Mouse (Mus musculus) liver, embryonic 16.5 days (tissue): ENCODE results near the gene Hist1h2bc. TPM values are rescaled to one million over a fixed set of nuclear protein-coding genes. Genes with fewer than 3 reads are reported as not detected.

Experiments
- ATAC-seq: fragments of 200-750 bp; cut with Nextera tagmentation; 2 replicates; pipeline ENCODE4 v1.8.0; 2017; ENCODE audit warnings: low read depth, mild to moderate bottlenecking, moderate number of reproducible peaks, moderate library complexity
- H3K27ac ChIP-seq: fragments of 300-500 bp; sonication (generic); 2 replicates; pipeline ENCODE4 v1.5.1; 2014; ENCODE audit warnings: mild to moderate bottlenecking, low read length
- H3K27me3 ChIP-seq: fragments of 300-500 bp; sonication (generic); 2 replicates; pipeline ENCODE4 v1.6.1; 2014; ENCODE audit warnings: low read depth, low read length, mixed read lengths; ENCODE audit not compliant: control insufficient read depth, insufficient read depth
- H3K36me3 ChIP-seq: fragments of 300-500 bp; sonication (generic); 2 replicates; pipeline ENCODE4 v1.6.1; 2014; ENCODE audit warnings: mild to moderate bottlenecking; ENCODE audit not compliant: control insufficient read depth, insufficient read depth
- H3K4me1 ChIP-seq: fragments of 300-500 bp; sonication (generic); 2 replicates; pipeline ENCODE4 v1.6.1; 2014; ENCODE audit warnings: low read depth, low read length, mixed read lengths; ENCODE audit not compliant: control insufficient read depth
- H3K4me2 ChIP-seq: fragments of 300-500 bp; sonication (generic); 2 replicates; pipeline ENCODE4 v1.6.1; 2014; ENCODE audit warnings: low read depth, low read length, mixed read lengths
- H3K4me3 ChIP-seq: fragments of 300-500 bp; sonication (generic); 2 replicates; pipeline ENCODE4 v1.5.1; 2014; ENCODE audit warnings: low read depth, mild to moderate bottlenecking, low read length
- H3K9ac ChIP-seq: fragments of 300-500 bp; sonication (generic); 2 replicates; pipeline ENCODE4 v1.6.1; 2014; ENCODE audit warnings: low read depth, low read length
- H3K9me3 ChIP-seq: fragments of 300-500 bp; sonication (generic); replicated peaks from 2 replicates; pipeline ENCODE4 v1.6.1; 2016; ENCODE audit warnings: low read length; ENCODE audit not compliant: control insufficient read depth
- WGBS: fragments of 180-500 bp; shearing (Covaris S2); extraction: QIAGEN DNeasy Blood & Tissue Kit; methylation state at CpG from one replicate; pipeline ENCODE4 v1.1.7; 2014; ENCODE audit not compliant: insufficient replicate concordance; 5-methylcytosine and 5-hydroxymethylcytosine counted together
- polyA plus RNA-seq: library from polyadenylated mRNA; unstranded; fragments of >200 nt; fragmentation: Nextera tagmentation; extraction: Ambion mirVana; gene quantifications from 2 replicates; pipeline ENCODE4 v1.2.1, GENCODE M21; 2015

Gene Hist1h2bc
- polyA plus RNA-seq, 1 experiment from 2014 or later, result 202 TPM

DNA sequence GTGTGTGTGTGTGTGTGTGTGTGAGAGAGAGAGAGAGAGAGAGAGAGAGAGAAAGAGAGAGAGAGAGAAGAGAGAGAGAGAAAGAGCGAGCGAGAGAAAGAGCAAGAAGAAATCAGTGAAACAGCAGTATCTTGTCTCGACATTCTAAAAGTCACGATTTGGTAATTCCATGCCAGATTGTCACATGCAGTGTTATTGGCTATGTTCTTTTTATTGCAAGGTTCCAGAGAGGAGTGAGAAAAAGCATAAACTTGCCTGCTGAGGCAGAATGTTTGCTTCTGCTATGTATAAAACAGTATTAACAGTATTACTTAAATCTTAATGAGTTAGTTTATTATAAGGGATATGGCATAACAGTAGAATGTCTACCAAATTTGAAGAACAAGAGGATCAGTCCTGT is 2.0 kb downstream of the Hist1h2bc start:
- Histone ChIP-seq H3K4me1 (peaks cover 32% of the 10 kb centered on the region), H3K4me2 (peak overlapping the region; percentile 54), H3K4me3 (peak overlapping the region; percentile 61), H3K9me3 (no peaks in the 10 kb centered on the region), H3K27me3 (no peaks in the 10 kb centered on the region), H3K9ac (peak overlapping the region; percentile 64), H3K27ac (peak overlapping the region; percentile 99), H3K36me3 (no peaks in the 10 kb centered on the region)
- no peak for ATAC-seq
- WGBS, result 32% methylated on average over 4 of the region's 4 CpGs

GRCm38 (mm10) chr13:23687181-23687580 is 3.2 kb downstream of the Hist1h2bc start:
- H3K36me3 ChIP-seq, result peaks cover 5% of the 10 kb centered on the region; the same call in 1 of the 2 replicates
- ATAC-seq, result no peak
- H3K9me3 ChIP-seq, result no peaks in the 10 kb centered on the region
- peaks cover 29% of the 10 kb centered on the region for H3K4me1 ChIP-seq
- no peaks in the 10 kb centered on the region for H3K27me3 ChIP-seq
- peak overlapping the region; percentile 47 for H3K4me2 ChIP-seq
- H3K9ac ChIP-seq, result peak overlapping the region; percentile 25; the same call in 1 of the 2 replicates
- H3K4me3 ChIP-seq, result peak overlapping the region; percentile 46
- 75% methylated on average over 4 of the region's 4 CpGs for WGBS
- H3K27ac ChIP-seq, result no peak overlapping the region

DNA sequence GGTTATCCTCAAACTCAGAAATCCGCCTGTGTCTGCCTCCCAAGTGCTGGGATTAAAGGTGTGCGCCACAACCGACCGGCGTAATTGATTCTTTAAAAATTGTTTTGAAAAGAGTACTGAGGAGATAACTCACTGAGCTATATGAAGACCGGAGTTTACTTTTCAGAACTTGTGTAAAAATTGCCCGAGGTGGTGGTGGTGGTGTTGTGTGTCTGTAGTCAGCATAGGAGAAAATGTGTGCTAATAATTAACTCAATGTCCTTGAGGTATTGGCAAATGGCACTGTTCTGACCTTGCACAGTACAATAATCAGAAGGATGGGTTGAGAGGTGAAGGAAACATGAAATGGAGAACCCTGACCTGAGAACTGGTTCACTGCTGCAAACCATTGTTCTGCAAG is 3.9 kb downstream of the Hist1h2bc start:
- Histone ChIP-seq H3K27me3 (no peaks in the 10 kb centered on the region), H3K9ac (no peak overlapping the region), H3K9me3 (no peaks in the 10 kb centered on the region), H3K4me1 (peaks cover 22% of the 10 kb centered on the region), H3K4me2 (peak overlapping the region; percentile 1; the same call in 1 of the 2 replicates), H3K27ac (peak overlapping the region; percentile 53; the same call in 1 of the 2 replicates), H3K36me3 (peaks cover 5% of the 10 kb centered on the region; the same call in 1 of the 2 replicates), H3K4me3 (0 out of 2 replicates have a peak overlapping the region, but pooled peaks have one; percentile 7)
- ATAC-seq, result no peak
- WGBS, result 83% methylated on average over 7 of the region's 7 CpGs

DNA sequence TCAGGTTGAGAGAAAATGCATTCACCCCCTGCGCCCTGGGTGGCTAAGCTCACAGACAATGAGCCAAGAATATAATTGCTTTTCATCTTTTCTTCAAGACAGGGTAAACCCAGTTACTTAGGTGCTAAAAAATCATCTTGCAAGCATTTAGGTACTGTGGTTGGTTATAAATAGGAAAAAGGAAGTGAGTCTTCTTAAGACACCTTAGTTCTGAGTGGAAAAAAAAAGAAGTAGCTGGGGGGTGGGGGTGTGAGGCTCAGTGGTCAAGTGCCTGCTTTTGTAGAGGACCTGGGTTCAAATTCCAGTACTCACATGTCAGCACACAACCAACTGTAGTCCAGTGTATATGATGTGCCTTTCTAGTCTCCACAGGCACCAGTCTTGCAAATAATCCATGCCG is 5.0 kb downstream of the Hist1h2bc start:
- Histone ChIP-seq H3K27ac (0 out of 2 replicates have a peak overlapping the region, but pooled peaks have one; percentile 20), H3K9ac (0 out of 2 replicates have a peak overlapping the region, but pooled peaks have one; percentile 36), H3K27me3 (no peaks in the 10 kb centered on the region), H3K4me3 (no peak overlapping the region), H3K36me3 (peaks cover 5% of the 10 kb centered on the region; the same call in 1 of the 2 replicates), H3K4me2 (no peak overlapping the region), H3K4me1 (peaks cover 21% of the 10 kb centered on the region), H3K9me3 (no peaks in the 10 kb centered on the region)
- WGBS, result 83% methylated on average over 2 of the region's 2 CpGs
- ATAC-seq, result no peak

DNA sequence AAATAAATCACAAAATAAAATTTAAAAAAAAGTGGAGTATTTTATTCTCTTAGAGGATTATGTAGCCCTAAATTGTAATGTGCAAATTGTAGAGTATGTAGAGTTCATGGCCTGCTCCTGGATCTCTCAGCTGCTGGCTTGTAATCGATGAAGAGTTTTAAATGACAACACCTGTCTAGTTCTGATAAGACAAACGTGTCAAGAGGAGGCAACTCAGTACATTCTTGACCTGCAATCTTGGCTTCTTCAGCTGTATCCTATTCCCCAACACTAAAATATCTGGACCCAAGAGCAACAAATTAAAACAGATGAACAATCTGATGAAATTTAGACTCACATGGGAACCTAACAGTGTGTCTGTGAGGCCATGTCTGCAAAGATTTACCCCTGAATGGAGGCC is 5.5 kb downstream of the Hist1h2bc start:
- peaks cover 5% of the 10 kb centered on the region; the same call in 1 of the 2 replicates for H3K36me3 ChIP-seq
- H3K27ac ChIP-seq, result peak overlapping the region; percentile 45; the same call in 1 of the 2 replicates
- peak overlapping the region; percentile 15; the same call in 1 of the 2 replicates for H3K9ac ChIP-seq
- ATAC-seq, result peak; percentile 25; the same call in 1 of the 2 replicates
- peaks cover 21% of the 10 kb centered on the region for H3K4me1 ChIP-seq
- H3K4me3 ChIP-seq, result no peak overlapping the region
- no peaks in the 10 kb centered on the region for H3K27me3 ChIP-seq
- H3K9me3 ChIP-seq, result no peaks in the 10 kb centered on the region
- H3K4me2 ChIP-seq, result 0 out of 2 replicates have a peak overlapping the region, but pooled peaks have one; percentile 8
- 29% methylated on average over 2 of the region's 2 CpGs for WGBS

- no peaks in the 10 kb centered on the region for H3K27me3 ChIP-seq
- no peak overlapping the region for H3K4me3 ChIP-seq
- H3K9ac ChIP-seq, result no peak overlapping the region
- H3K4me2 ChIP-seq, result no peak overlapping the region
- H3K36me3 ChIP-seq, result peaks cover 5% of the 10 kb centered on the region; the same call in 1 of the 2 replicates
- WGBS, result 77% methylated on average over 6 of the region's 6 CpGs
- H3K27ac ChIP-seq, result no peak overlapping the region
- ATAC-seq, result no peak
- peaks cover 31% of the 10 kb centered on the region for H3K4me1 ChIP-seq
- no peaks in the 10 kb centered on the region for H3K9me3 ChIP-seq
Measured at GRCm38 (mm10) chr13:23693856-23694440, 9.9 kb downstream of the Hist1h2bc start.

DNA sequence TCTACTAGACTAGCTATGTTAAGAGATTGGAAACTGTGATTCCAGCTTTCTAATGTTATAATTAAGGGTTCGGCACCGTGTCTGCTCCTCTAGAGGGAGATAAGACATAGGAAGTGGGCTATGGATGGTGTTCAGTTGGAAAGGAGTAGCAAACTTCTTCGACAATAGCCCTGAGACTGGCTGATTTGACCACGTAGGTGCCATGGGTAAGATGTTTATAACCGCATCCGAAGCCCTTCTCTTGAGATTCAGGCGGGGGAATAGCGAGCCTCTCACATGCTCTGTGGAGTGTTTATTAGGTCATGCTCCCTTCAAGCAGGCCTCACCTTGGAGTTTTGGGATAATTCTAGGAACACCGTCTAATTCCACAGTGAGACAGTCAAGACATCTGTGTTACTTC is 11.0 kb downstream of the Hist1h2bc start:
- H3K4me3 ChIP-seq, result no peak overlapping the region
- no peak overlapping the region for H3K4me2 ChIP-seq
- H3K9ac ChIP-seq, result no peak overlapping the region
- H3K27ac ChIP-seq, result no peak overlapping the region
- H3K9me3 ChIP-seq, result no peaks in the 10 kb centered on the region
- H3K36me3 ChIP-seq, result peaks cover 5% of the 10 kb centered on the region; the same call in 1 of the 2 replicates
- no peaks in the 10 kb centered on the region for H3K27me3 ChIP-seq
- WGBS, result 78% methylated on average over 9 of the region's 9 CpGs
- peaks cover 24% of the 10 kb centered on the region for H3K4me1 ChIP-seq
- ATAC-seq, result no peak

DNA sequence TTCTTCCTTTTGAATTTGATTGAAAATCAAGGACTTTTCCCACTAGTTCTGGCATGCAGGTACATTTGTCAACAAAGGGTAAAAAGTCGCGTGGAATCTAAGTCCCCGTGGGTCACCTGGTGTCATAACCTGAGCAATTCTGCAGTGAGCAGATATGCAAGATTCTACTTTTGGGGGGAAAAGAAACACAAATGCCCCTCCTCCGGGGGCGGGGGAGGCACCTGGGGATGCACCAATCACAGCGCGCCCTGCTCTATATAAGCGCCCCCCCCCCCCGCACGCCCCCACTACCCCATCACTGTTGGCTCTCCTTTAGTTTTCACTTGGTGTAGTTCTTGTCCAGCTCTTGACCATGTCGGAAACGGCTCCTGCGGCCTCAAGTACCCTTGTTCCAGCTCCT is 11.5 kb downstream of the Hist1h2bc start, which contains the start of gene Hist1h1t:
Hist1h1t (plus strand) TSS at position 301 of the 400 bp plus-strand sequence.
- H3K4me2 ChIP-seq, result peak within 1 kb of the TSS; percentile 55

DNA sequence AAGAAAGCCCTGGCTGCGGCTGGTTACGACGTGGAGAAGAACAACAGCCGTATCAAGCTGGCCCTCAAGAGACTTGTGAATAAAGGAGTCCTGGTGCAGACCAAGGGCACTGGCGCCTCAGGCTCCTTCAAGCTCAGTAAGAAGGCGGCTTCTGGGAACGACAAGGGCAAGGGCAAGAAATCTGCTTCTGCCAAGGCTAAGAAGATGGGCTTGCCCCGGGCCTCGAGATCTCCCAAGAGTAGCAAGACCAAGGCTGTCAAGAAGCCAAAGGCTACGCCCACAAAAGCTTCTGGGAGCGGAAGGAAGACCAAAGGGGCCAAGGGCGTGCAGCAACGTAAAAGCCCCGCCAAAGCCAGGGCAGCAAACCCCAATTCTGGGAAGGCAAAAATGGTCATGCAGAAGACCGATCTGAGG is 12.1 kb downstream of the Hist1h2bc start:
- Histone ChIP-seq H3K27me3 (no peaks in the 10 kb centered on the region), H3K4me2 (peak overlapping the region; percentile 55), H3K4me1 (peaks cover 23% of the 10 kb centered on the region), H3K4me3 (peak overlapping the region; percentile 13), H3K9ac (peak overlapping the region; percentile 54), H3K27ac (peak overlapping the region; percentile 46), H3K36me3 (peaks cover 5% of the 10 kb centered on the region; the same call in 1 of the 2 replicates), H3K9me3 (no peaks in the 10 kb centered on the region)
- no peak for ATAC-seq
- 41% methylated on average over 15 of the region's 15 CpGs for WGBS

More for the DNA sequence above, 11.5 kb downstream of the Hist1h2bc start, which contains the start of gene Hist1h1t:
- H3K9me3 ChIP-seq, result no peaks in the 10 kb centered on the region
- ATAC-seq, result no peak
- H3K9ac ChIP-seq, result peak within 1 kb of the TSS; percentile 54
- WGBS, result 56% methylated on average over 13 of the region's 13 CpGs
- no peaks in the 10 kb centered on the region for H3K27me3 ChIP-seq
- H3K27ac ChIP-seq, result peak within 1 kb of the TSS; percentile 46
- H3K36me3 ChIP-seq, result peaks cover 5% of the 10 kb centered on the region; the same call in 1 of the 2 replicates
- H3K4me1 ChIP-seq, result peaks cover 21% of the 10 kb centered on the region
- H3K4me3 ChIP-seq, result peak within 1 kb of the TSS; percentile 13
